Mouse (Mus musculus): Measurements from ENCODE around the gene Vsig10l. TPM values are rescaled to one million over a fixed set of nuclear protein-coding genes. Genes with fewer than 3 reads are reported as not detected.

Vsig10l gene
- polyA plus RNA-seq, 1 experiment from 2014 or later: 6.1 TPM

DNA sequence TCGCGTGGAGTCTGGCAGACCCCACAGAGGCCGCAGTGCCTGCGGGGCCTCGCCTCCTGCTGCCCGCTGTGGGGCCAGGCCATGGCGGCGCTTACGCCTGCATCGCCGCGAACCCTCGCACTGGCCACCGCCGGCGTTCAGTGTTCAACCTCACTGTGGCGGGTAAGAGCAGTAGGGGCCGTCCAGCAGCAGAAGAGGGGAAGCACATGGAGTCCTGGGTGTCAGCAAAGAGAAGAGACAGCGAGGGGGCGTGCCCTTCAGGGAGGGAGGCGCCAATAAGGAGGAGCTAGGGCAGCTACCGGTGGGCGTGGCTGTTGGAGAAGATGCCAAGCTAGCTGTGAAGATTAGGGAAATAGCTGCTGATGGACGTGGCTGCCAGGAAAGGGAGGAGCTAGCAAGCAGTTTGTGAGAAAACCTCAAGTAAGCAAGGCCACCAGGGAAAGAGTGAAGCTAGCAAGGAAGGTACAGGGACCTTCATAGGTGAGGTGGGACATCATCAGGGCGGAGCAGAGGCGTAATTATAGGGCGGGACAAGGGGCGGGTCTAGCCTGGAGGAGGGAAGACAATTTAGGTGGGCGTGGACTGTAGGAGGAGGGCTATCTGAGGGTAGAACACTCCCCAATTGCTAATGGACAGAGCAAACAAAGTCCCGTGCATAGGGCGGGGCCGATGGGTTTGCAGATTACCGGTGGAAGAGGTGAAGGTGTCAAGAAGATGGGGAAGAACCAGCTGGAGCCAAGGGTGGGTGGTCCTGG is 2.6 kb downstream of the Vsig10l start:
- Histone ChIP-seq H3K9ac (replicated peaks; ENCODE audit: low read depth, low read length) (no peak overlapping the region), H3K4me1 (ENCODE audit: control insufficient read depth, insufficient read depth, low read length) (no peaks in the 10 kb centered on the region), H3K4me2 (replicated peaks; ENCODE audit: low read depth, low read length) (peak overlapping the region; percentile 87), H3K27ac (ENCODE audit: low read length) (no peak overlapping the region), H3K4me3 (ENCODE audit: low read depth, low read length) (peak overlapping the region; percentile 39), H3K9me3 (ENCODE audit: control insufficient read depth, low read depth, low read length) (no peaks in the 10 kb centered on the region), H3K36me3 (ENCODE audit: control insufficient read depth, insufficient read depth, low read length) (no peaks in the 10 kb centered on the region), H3K27me3 (ENCODE audit: control insufficient read depth, insufficient read depth, low read length) (no peaks in the 10 kb centered on the region)
- peak; percentile 88 for ATAC-seq (ENCODE audit: insufficient number of reproducible peaks, insufficient read depth, low FRiP score, low read depth)
- under 1% methylated on average over 33 of the region's 33 CpGs for WGBS

GRCm38 (mm10) chr7:43466099-43466694 is 3.2 kb downstream of the Vsig10l start:
- Histone ChIP-seq H3K27me3 (ENCODE audit: control insufficient read depth, insufficient read depth, low read length) (no peaks in the 10 kb centered on the region), H3K9ac (replicated peaks; ENCODE audit: low read depth, low read length) (peak overlapping the region; percentile 30; the same call in 1 of the 2 replicates), H3K9me3 (ENCODE audit: control insufficient read depth, low read depth, low read length) (no peaks in the 10 kb centered on the region), H3K27ac (ENCODE audit: low read length) (no peak overlapping the region), H3K4me1 (ENCODE audit: control insufficient read depth, insufficient read depth, low read length) (no peaks in the 10 kb centered on the region), H3K4me3 (ENCODE audit: low read depth, low read length) (peak overlapping the region; percentile 39), H3K36me3 (ENCODE audit: control insufficient read depth, insufficient read depth, low read length) (no peaks in the 10 kb centered on the region), H3K4me2 (replicated peaks; ENCODE audit: low read depth, low read length) (peak overlapping the region; percentile 87)
- ATAC-seq (ENCODE audit: insufficient number of reproducible peaks, insufficient read depth, low FRiP score, low read depth): peak; percentile 64
- WGBS: under 1% methylated on average over 33 of the region's 33 CpGs

DNA sequence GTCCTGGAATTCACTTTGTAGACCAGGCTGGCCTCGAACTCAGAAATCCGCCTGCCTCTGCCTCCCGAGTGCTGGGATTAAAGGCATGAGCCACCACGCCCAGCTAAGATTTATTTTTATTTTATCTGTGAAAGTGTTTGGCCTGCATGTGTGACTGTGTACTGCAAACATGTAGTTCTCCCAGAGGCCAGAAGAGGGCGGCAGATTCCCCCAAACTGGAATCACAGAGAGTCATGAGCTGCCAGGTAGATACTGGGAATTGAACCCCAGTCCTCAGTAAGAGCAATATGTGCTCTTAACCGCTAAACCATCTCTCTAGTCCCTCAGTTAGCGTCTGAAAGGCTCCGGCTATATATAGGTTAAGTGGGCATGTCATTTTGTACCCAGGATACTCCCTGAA is 7.4 kb downstream of the Vsig10l start:
- Histone ChIP-seq H3K27ac (ENCODE audit: low read length) (no peak overlapping the region), H3K9me3 (ENCODE audit: control insufficient read depth, low read depth, low read length) (no peaks in the 10 kb centered on the region), H3K9ac (replicated peaks; ENCODE audit: low read depth, low read length) (no peak overlapping the region), H3K4me1 (ENCODE audit: control insufficient read depth, insufficient read depth, low read length) (no peaks in the 10 kb centered on the region), H3K36me3 (ENCODE audit: control insufficient read depth, insufficient read depth, low read length) (no peaks in the 10 kb centered on the region), H3K4me3 (ENCODE audit: low read depth, low read length) (no peak overlapping the region), H3K27me3 (ENCODE audit: control insufficient read depth, insufficient read depth, low read length) (no peaks in the 10 kb centered on the region), H3K4me2 (replicated peaks; ENCODE audit: low read depth, low read length) (no peak overlapping the region)
- no peak for ATAC-seq (ENCODE audit: insufficient number of reproducible peaks, insufficient read depth, low FRiP score, low read depth)
- WGBS: 49% methylated on average over 8 of the region's 8 CpGs

- Histone ChIP-seq H3K4me3 (ENCODE audit: low read depth, low read length) (no peak overlapping the region), H3K4me1 (ENCODE audit: control insufficient read depth, insufficient read depth, low read length) (no peaks in the 10 kb centered on the region), H3K9me3 (ENCODE audit: control insufficient read depth, low read depth, low read length) (no peaks in the 10 kb centered on the region), H3K27me3 (ENCODE audit: control insufficient read depth, insufficient read depth, low read length) (peaks cover 16% of the 10 kb centered on the region), H3K27ac (ENCODE audit: low read length) (no peak overlapping the region), H3K9ac (replicated peaks; ENCODE audit: low read depth, low read length) (no peak overlapping the region), H3K4me2 (replicated peaks; ENCODE audit: low read depth, low read length) (no peak overlapping the region), H3K36me3 (ENCODE audit: control insufficient read depth, insufficient read depth, low read length) (no peaks in the 10 kb centered on the region)
- no peak for ATAC-seq (ENCODE audit: insufficient number of reproducible peaks, insufficient read depth, low FRiP score, low read depth)
- WGBS: 11% methylated on average over 23 of the region's 23 CpGs
These were observed 12.8 kb downstream of the Vsig10l start for GRCm38 (mm10) chr7:43475706-43476105.

GRCm38 (mm10) chr7:43476376-43476775 is 13.4 kb downstream of the Vsig10l start:
- H3K4me2 ChIP-seq (replicated peaks; ENCODE audit: low read depth, low read length): no peak overlapping the region
- H3K27me3 ChIP-seq (ENCODE audit: control insufficient read depth, insufficient read depth, low read length): peaks cover 16% of the 10 kb centered on the region
- no peaks in the 10 kb centered on the region for H3K9me3 ChIP-seq (ENCODE audit: control insufficient read depth, low read depth, low read length)
- ATAC-seq (ENCODE audit: insufficient number of reproducible peaks, insufficient read depth, low FRiP score, low read depth): peak; percentile 20; the same call in 1 of the 2 replicates
- no peaks in the 10 kb centered on the region for H3K36me3 ChIP-seq (ENCODE audit: control insufficient read depth, insufficient read depth, low read length)
- no peak overlapping the region for H3K9ac ChIP-seq (replicated peaks; ENCODE audit: low read depth, low read length)
- WGBS: 9% methylated on average over 13 of the region's 13 CpGs
- H3K4me3 ChIP-seq (ENCODE audit: low read depth, low read length): no peak overlapping the region
- no peaks in the 10 kb centered on the region for H3K4me1 ChIP-seq (ENCODE audit: control insufficient read depth, insufficient read depth, low read length)
- H3K27ac ChIP-seq (ENCODE audit: low read length): no peak overlapping the region

DNA sequence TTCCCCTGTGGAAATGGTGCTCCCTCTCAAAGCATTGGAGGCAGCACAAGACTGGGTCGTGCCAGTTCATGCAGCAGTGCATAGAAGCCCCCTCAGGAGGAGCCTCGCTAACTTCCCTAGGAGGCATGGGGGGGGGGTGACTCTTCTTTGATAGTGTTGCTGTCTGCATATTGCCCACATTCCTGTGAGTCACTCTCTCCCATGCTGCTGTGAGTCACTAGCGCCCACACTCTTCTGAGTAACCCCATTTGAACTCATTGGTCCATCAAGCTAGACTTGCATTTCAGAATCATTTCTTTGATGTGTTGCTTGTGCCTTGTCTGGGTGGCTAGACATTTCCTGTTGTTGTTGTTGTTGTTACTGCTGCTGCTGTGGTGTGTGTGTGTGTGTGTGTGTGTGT is 18.2 kb downstream of the Vsig10l start:
- Histone ChIP-seq H3K27me3 (ENCODE audit: control insufficient read depth, insufficient read depth, low read length) (peaks cover 9% of the 10 kb centered on the region; the same call in 1 of the 2 replicates), H3K27ac (ENCODE audit: low read length) (no peak overlapping the region), H3K36me3 (ENCODE audit: control insufficient read depth, insufficient read depth, low read length) (no peaks in the 10 kb centered on the region), H3K4me1 (ENCODE audit: control insufficient read depth, insufficient read depth, low read length) (no peaks in the 10 kb centered on the region), H3K4me3 (ENCODE audit: low read depth, low read length) (no peak overlapping the region), H3K9ac (replicated peaks; ENCODE audit: low read depth, low read length) (no peak overlapping the region), H3K9me3 (ENCODE audit: control insufficient read depth, low read depth, low read length) (no peaks in the 10 kb centered on the region), H3K4me2 (replicated peaks; ENCODE audit: low read depth, low read length) (no peak overlapping the region)
- no peak for ATAC-seq (ENCODE audit: insufficient number of reproducible peaks, insufficient read depth, low FRiP score, low read depth)
- 74% methylated on average over 3 of the region's 3 CpGs for WGBS

GRCm38 (mm10) chr7:43482090-43482716 is 19.3 kb downstream of the Vsig10l start:
- Histone ChIP-seq H3K4me1 (ENCODE audit: control insufficient read depth, insufficient read depth, low read length) (no peaks in the 10 kb centered on the region), H3K9ac (replicated peaks; ENCODE audit: low read depth, low read length) (no peak overlapping the region), H3K9me3 (ENCODE audit: control insufficient read depth, low read depth, low read length) (no peaks in the 10 kb centered on the region), H3K36me3 (ENCODE audit: control insufficient read depth, insufficient read depth, low read length) (no peaks in the 10 kb centered on the region), H3K4me3 (ENCODE audit: low read depth, low read length) (no peak overlapping the region), H3K27me3 (ENCODE audit: control insufficient read depth, insufficient read depth, low read length) (peaks cover 4% of the 10 kb centered on the region; the same call in 1 of the 2 replicates), H3K27ac (ENCODE audit: low read length) (no peak overlapping the region), H3K4me2 (replicated peaks; ENCODE audit: low read depth, low read length) (no peak overlapping the region)
- 0 out of 2 replicates have a peak, but pooled peaks have one; percentile 24 for ATAC-seq (ENCODE audit: insufficient number of reproducible peaks, insufficient read depth, low FRiP score, low read depth)
- 53% methylated on average over 8 of the region's 8 CpGs for WGBS

GRCm38 (mm10) chr7:43483236-43483635 is 20.3 kb downstream of the Vsig10l start:
- Histone ChIP-seq H3K4me2 (replicated peaks; ENCODE audit: low read depth, low read length) (no peak overlapping the region), H3K4me3 (ENCODE audit: low read depth, low read length) (no peak overlapping the region), H3K36me3 (ENCODE audit: control insufficient read depth, insufficient read depth, low read length) (no peaks in the 10 kb centered on the region), H3K27me3 (ENCODE audit: control insufficient read depth, insufficient read depth, low read length) (no peaks in the 10 kb centered on the region), H3K27ac (ENCODE audit: low read length) (no peak overlapping the region), H3K4me1 (ENCODE audit: control insufficient read depth, insufficient read depth, low read length) (no peaks in the 10 kb centered on the region), H3K9me3 (ENCODE audit: control insufficient read depth, low read depth, low read length) (no peaks in the 10 kb centered on the region), H3K9ac (replicated peaks; ENCODE audit: low read depth, low read length) (no peak overlapping the region)
- no peak for ATAC-seq (ENCODE audit: insufficient number of reproducible peaks, insufficient read depth, low FRiP score, low read depth)
- 7% methylated on average over 10 of the region's 10 CpGs for WGBS
